ENCODE assay signal across 11 mouse cellular contexts in the genomic region with DNA sequence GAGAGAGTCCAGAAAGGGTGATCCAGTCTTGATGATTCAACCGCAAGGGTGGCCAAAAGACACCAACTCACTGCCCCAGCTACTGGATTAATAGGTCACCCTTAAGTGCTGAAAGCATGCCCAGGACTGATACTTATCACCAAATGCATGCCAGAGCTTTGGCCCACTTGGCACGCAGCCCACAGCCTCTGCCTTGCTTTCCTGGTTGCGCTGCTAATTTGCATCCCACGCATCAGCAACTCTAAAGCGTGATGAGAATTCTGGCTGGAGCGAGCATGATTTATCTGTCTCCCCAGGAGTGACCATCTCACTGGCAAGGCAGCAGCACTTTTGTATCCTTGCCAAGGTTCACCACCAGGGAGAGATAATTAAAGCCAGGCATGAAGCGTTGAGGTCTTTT. TPM values are rescaled to one million over a fixed set of nuclear protein-coding genes. Genes with fewer than 3 reads are reported as not detected.
DNase-seq lines count a peak whose midpoint lies in the region; ATAC-seq lines count a peak whose summit lies in the region.
"Had no signal": no experiment of that assay in that cellular context is flagged by ENCODE, and none has a peak within 500 bp of the region (broad histone marks: within the 10 kb centered on the region; RNA-seq: fewer than 3 reads in every experiment).

No protein-coding gene starts in this region.

- no peak for ATAC-seq in heart, embryonic 12.5 days (ENCODE audit: insufficient number of reproducible peaks, low FRiP score)
- 0 out of 2 replicates have a peak, but pooled peaks have one; percentile 54 for ATAC-seq in kidney, embryonic 15.5 days (replicated peaks; ENCODE audit: low FRiP score)
- no peak for ATAC-seq in erythroid progenitor cell, adult 5-6 weeks (replicated peaks; ENCODE audit: low FRiP score, poor library complexity, severe bottlenecking)
- no peak for ATAC-seq in forebrain, embryonic 16.5 days

- 72% methylated on average over 7 of the region's 7 CpGs for WGBS in heart, embryonic 12.5 days
- 51% methylated on average over 7 of the region's 7 CpGs for WGBS in kidney, embryonic 15.5 days
- WGBS in forebrain, embryonic 16.5 days, result 57% methylated on average over 7 of the region's 7 CpGs

- H3K4me3 ChIP-seq in heart, embryonic 12.5 days, result no peak overlapping the region
- H3K4me3 ChIP-seq in kidney, embryonic 15.5 days (replicated peaks), result no peak overlapping the region
- no peak overlapping the region for H3K4me3 ChIP-seq in forebrain, embryonic 16.5 days (replicated peaks; ENCODE audit: low read length)
- H3K4me3 ChIP-seq: lung, embryonic 15.5 days had no signal

- H3K9ac ChIP-seq in heart, embryonic 12.5 days, result no peak overlapping the region
- no peak overlapping the region for H3K9ac ChIP-seq in kidney, embryonic 15.5 days
- H3K9ac ChIP-seq in forebrain, embryonic 16.5 days (replicated peaks; ENCODE audit: low read depth, low read length), result no peak overlapping the region
- H3K9ac ChIP-seq: lung, embryonic 15.5 days had no signal

- H3K4me2 ChIP-seq in heart, embryonic 12.5 days, result no peak overlapping the region
- no peak overlapping the region for H3K4me2 ChIP-seq in kidney, embryonic 15.5 days
- H3K4me2 ChIP-seq in forebrain, embryonic 16.5 days (ENCODE audit: low read length), result no peak overlapping the region
- H3K4me2 ChIP-seq: lung, embryonic 15.5 days had no signal

- no peak overlapping the region for H3K27ac ChIP-seq in heart, embryonic 12.5 days (ENCODE audit: poor library complexity, severe bottlenecking)
- no peak overlapping the region for H3K27ac ChIP-seq in kidney, embryonic 15.5 days
- no peak overlapping the region for H3K27ac ChIP-seq in forebrain, embryonic 16.5 days (ENCODE audit: low read length)
- H3K27ac ChIP-seq: lung, embryonic 15.5 days had no signal

- H3K4me1 ChIP-seq in heart, embryonic 12.5 days (replicated peaks), result 0 out of 2 replicates have a peak, but pooled peaks cover 5% of the 10 kb centered on the region
- peaks cover 7% of the 10 kb centered on the region; the same call in 1 of the 2 replicates for H3K4me1 ChIP-seq in kidney, embryonic 15.5 days
- peaks cover 4% of the 10 kb centered on the region for H3K4me1 ChIP-seq in forebrain, embryonic 16.5 days (replicated peaks; ENCODE audit: control insufficient read depth, insufficient read depth, low read length)
- H3K4me1 ChIP-seq: lung, embryonic 15.5 days had no signal

- no peaks in the 10 kb centered on the region for H3K36me3 ChIP-seq in heart, embryonic 12.5 days
- no peaks in the 10 kb centered on the region for H3K36me3 ChIP-seq in kidney, embryonic 15.5 days
- no peaks in the 10 kb centered on the region for H3K36me3 ChIP-seq in forebrain, embryonic 16.5 days (ENCODE audit: control insufficient read depth, insufficient read depth)
- H3K36me3 ChIP-seq: G1E; lung, embryonic 15.5 days had no signal

- DNase-seq in heart, adult 11 months, result peak; percentile 87
- DNase-seq in urinary bladder, postnatal 4 days (ENCODE audit: low spot score in 2 of 2), result peak; percentile 20 to 71
- DNase-seq in urinary bladder, adult 2 months (ENCODE audit: low spot score), result no peak
- no peak for DNase-seq in thymus, postnatal 14 days
- DNase-seq: embryo, embryonic 11 days had no signal

- no peaks in the 10 kb centered on the region for H3K27me3 ChIP-seq in heart, embryonic 12.5 days (replicated peaks)
- no peaks in the 10 kb centered on the region for H3K27me3 ChIP-seq in kidney, embryonic 15.5 days
- no peaks in the 10 kb centered on the region for H3K27me3 ChIP-seq in forebrain, embryonic 16.5 days (replicated peaks; ENCODE audit: control insufficient read depth, insufficient read depth, low read length)
- H3K27me3 ChIP-seq: lung, embryonic 15.5 days had no signal

- no peaks in the 10 kb centered on the region for H3K9me3 ChIP-seq in heart, embryonic 12.5 days (replicated peaks)
- H3K9me3 ChIP-seq in kidney, embryonic 15.5 days (replicated peaks), result no peaks in the 10 kb centered on the region
- no peaks in the 10 kb centered on the region for H3K9me3 ChIP-seq in forebrain, embryonic 16.5 days (ENCODE audit: control insufficient read depth, low read length)
- H3K9me3 ChIP-seq: G1E; lung, embryonic 15.5 days had no signal

RNA-seq across cellular contexts. Expression of a gene that starts 29.9 kb away (rescaled TPM):
- 19.9 and 22.5 TPM in 2 replicates for polyA plus RNA-seq in heart, embryonic 12.5 days (2016; fragmentation: Nextera tagmentation; extraction: Ambion mirVana)
- polyA plus RNA-seq in urinary bladder, adult 2 months (2012; rRNA removed), result 18.1 and 25.5 TPM in 2 replicates
- 19.6 and 20.8 TPM in 2 replicates for polyA plus RNA-seq in kidney, embryonic 15.5 days (2015; fragmentation: Nextera tagmentation; extraction: Ambion mirVana)
- total RNA-seq in erythroid progenitor cell, adult 5-6 weeks (2015; ENCODE audit: low replicate concordance), result 4.6 and 13.0 TPM in 2 replicates
- total RNA-seq in erythroid progenitor cell, adult 5-6 weeks (2017; ENCODE audit: low replicate concordance), result 4.2 and 5.0 TPM in 2 replicates
- polyA plus RNA-seq in forebrain, embryonic 16.5 days (2015; fragmentation: Nextera tagmentation; extraction: Ambion mirVana), result 19.6 and 20.5 TPM in 2 replicates

Comparison
In these comparisons a context has a peak if more than half of its experiments do, and no peak if none do; other contexts are left out.
1. DNase-seq: peak in heart, adult 11 months (single experiment) and urinary bladder, postnatal 4 days (2 of 2); none in urinary bladder, adult 2 months (single experiment) and thymus, postnatal 14 days (single experiment).